Comparison of ENCODE assay signal across 23 mouse cellular contexts in the genomic region with DNA sequence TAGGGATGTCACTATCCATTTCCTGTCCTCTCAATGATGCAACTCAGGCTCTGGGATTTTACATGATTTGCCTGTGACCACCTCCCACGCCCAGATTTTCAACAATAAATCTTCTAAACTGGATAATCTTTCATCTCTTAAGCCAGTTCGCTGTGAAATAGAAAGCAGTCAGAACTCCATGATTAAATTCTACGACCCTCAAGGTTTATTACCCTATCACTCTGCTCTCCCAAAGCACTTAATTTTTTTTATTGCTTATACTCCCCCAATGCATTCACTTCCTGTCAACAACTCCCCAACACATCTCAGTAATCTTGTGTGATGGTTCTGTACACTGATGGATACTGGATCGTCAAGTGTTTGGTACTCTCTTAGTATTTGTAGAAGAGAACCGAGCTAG.
"Had no signal": no experiment of that assay in that cellular context is flagged by ENCODE, and none has a peak within 500 bp of the region (broad histone marks: within the 10 kb centered on the region; RNA-seq: fewer than 3 reads in every experiment).

No protein-coding gene starts in this region.

- H3K9me3 ChIP-seq: heart, embryonic 10.5 days; heart, embryonic 12.5 days; hindbrain, embryonic 10.5 days; hindbrain, embryonic 12.5 days; limb, embryonic 13.5 days; limb, embryonic 15.5 days; liver, embryonic 12.5 days had no signal

- H3K27me3 ChIP-seq: heart, embryonic 12.5 days; hindbrain, embryonic 12.5 days; limb, embryonic 13.5 days; limb, embryonic 15.5 days; liver, embryonic 12.5 days had no signal

- H3K27ac ChIP-seq: gastrocnemius, adult 2 months; heart, embryonic 10.5 days; hindbrain, embryonic 10.5 days; hindbrain, embryonic 12.5 days; hindbrain, embryonic 14.5 days; limb, embryonic 13.5 days; limb, embryonic 15.5 days; liver, embryonic 12.5 days; liver, embryonic 14.5 days had no signal

- H3K36me3 ChIP-seq: heart, embryonic 10.5 days; heart, embryonic 12.5 days; hindbrain, embryonic 10.5 days; hindbrain, embryonic 12.5 days; limb, embryonic 13.5 days; limb, embryonic 15.5 days; liver, embryonic 12.5 days had no signal

- ATAC-seq: hindbrain, embryonic 16.5 days; intestine, embryonic 16.5 days; liver, embryonic 12.5 days had no signal

- H3K9ac ChIP-seq: heart, embryonic 12.5 days; hindbrain, embryonic 12.5 days; hindbrain, embryonic 14.5 days; limb, embryonic 13.5 days; limb, embryonic 15.5 days; liver, embryonic 12.5 days; liver, embryonic 14.5 days had no signal

- H3K4me1 ChIP-seq: heart, embryonic 10.5 days; heart, embryonic 12.5 days; hindbrain, embryonic 10.5 days; hindbrain, embryonic 12.5 days; limb, embryonic 13.5 days; limb, embryonic 15.5 days; liver, embryonic 12.5 days had no signal

- H3K4me2 ChIP-seq: heart, embryonic 12.5 days; hindbrain, embryonic 12.5 days; hindbrain, embryonic 14.5 days; limb, embryonic 13.5 days; limb, embryonic 15.5 days; liver, embryonic 12.5 days had no signal

- DNase-seq: gastrocnemius, adult 2 months; gastrocnemius, postnatal 10 days; gastrocnemius, postnatal 25 days; heart, adult 18-20 months; heart, postnatal 10 days; heart, postnatal 4 days; kidney, adult 11 months; kidney, adult 8-10 months; layer of hippocampus, adult 9-11 months; layer of hippocampus, postnatal 36 days; left cerebral cortex, postnatal 4 days; lung, adult 18-20 months had no signal

- H3K4me3 ChIP-seq: gastrocnemius, adult 2 months; heart, embryonic 10.5 days; heart, embryonic 12.5 days; hindbrain, embryonic 10.5 days; hindbrain, embryonic 12.5 days; limb, embryonic 13.5 days; limb, embryonic 15.5 days; liver, embryonic 12.5 days had no signal
